Mouse (Mus musculus) intestine, embryonic 15.5 days (tissue): ENCODE results near the gene Timeless. TPM values are rescaled to one million over a fixed set of nuclear protein-coding genes. Genes with fewer than 3 reads are reported as not detected.
A peak's percentile ranks its signal among the peaks of the same experiment; 100 is the strongest.

Experiments
- ATAC-seq: fragments of 200-750 bp; cut with Nextera tagmentation; 2 replicates; pipeline ENCODE4 v1.8.0; 2017; ENCODE audit warnings: moderate TSS enrichment, moderate library complexity
- H3K27ac ChIP-seq: fragments of 300-500 bp; sonication (generic); 2 replicates; pipeline ENCODE4 v1.5.1; 2015; ENCODE audit warnings: mild to moderate bottlenecking, inconsistent platforms
- H3K27me3 ChIP-seq: fragments of 300-500 bp; sonication (generic); replicated peaks from 2 replicates; pipeline ENCODE4 v1.6.1; 2015; ENCODE audit warnings: inconsistent platforms
- H3K36me3 ChIP-seq: fragments of 300-500 bp; sonication (generic); 2 replicates; pipeline ENCODE4 v1.6.1; 2015; ENCODE audit warnings: inconsistent platforms
- H3K4me1 ChIP-seq: fragments of 300-500 bp; sonication (generic); replicated peaks from 2 replicates; pipeline ENCODE4 v1.6.1; 2015; ENCODE audit warnings: inconsistent platforms
- H3K4me2 ChIP-seq: fragments of 300-500 bp; sonication (generic); replicated peaks from 2 replicates; pipeline ENCODE4 v1.6.1; 2015; ENCODE audit warnings: mild to moderate bottlenecking, inconsistent platforms
- H3K4me3 ChIP-seq: fragments of 300-500 bp; sonication (generic); replicated peaks from 2 replicates; pipeline ENCODE4 v1.5.1; 2015; ENCODE audit warnings: inconsistent platforms
- H3K9ac ChIP-seq: fragments of 300-500 bp; sonication (generic); 2 replicates; pipeline ENCODE4 v1.6.1; 2015; ENCODE audit warnings: inconsistent platforms
- H3K9me3 ChIP-seq: fragments of 300-500 bp; sonication (generic); 2 replicates; pipeline ENCODE4 v1.6.1; 2016; ENCODE audit warnings: inconsistent platforms
- WGBS: fragments of 180-500 bp; shearing (Covaris S2); methylation state at CpG from one replicate; pipeline ENCODE4 v1.1.7; 2015; 5-methylcytosine and 5-hydroxymethylcytosine counted together
- polyA plus RNA-seq: library from polyadenylated mRNA; unstranded; fragments of >200 nt; fragmentation: Nextera tagmentation; extraction: Ambion mirVana; gene quantifications from 2 replicates; pipeline ENCODE4 v1.2.1, GENCODE M21; 2015

Timeless gene
- polyA plus RNA-seq, 1 experiment from 2014 or later = 41.3 TPM

DNA sequence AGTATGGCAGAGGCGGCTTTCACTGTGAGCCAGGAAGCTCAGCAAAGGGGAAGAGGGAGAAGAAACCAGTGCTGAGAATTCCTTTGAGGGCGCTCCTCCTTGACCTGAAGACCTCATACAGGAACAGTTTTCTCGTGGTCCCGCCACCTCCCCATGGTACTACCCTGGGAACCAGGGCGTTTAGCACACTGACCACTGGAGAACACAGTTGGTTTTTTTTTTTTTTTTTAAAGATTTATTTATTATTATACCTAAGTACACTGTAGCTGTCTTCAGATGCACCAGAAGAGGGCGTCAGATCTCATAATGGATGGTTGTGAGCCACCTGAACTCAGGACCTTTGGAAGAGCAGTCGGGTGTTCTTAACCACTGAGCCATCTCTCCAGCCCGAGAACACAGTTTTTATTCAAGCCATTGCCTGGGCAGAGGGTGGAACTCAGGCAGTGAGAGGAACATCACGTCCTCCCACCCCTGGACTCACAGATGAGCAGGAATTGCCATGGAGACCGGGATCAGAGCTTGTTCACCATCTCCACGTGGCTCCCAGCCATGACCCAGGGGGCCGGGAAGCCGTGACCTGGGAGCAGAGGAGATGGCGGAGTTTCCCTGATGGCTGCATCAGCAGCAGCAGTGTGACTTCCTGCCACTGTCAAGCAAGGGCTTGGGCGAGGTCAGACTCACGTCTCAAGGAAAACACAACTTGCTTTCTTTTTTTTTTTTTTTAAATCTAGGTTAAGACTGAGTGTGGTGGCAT is 10.2 kb upstream of the Timeless start:
- 0 out of 2 replicates have a peak, but pooled peaks cover 3% of the 10 kb centered on the region for H3K4me1 ChIP-seq
- H3K9me3 ChIP-seq = no peaks in the 10 kb centered on the region
- ATAC-seq = no peak
- H3K4me3 ChIP-seq = no peak overlapping the region
- 59% methylated on average over 16 of the region's 16 CpGs for WGBS
- H3K27ac ChIP-seq = no peak overlapping the region
- no peaks in the 10 kb centered on the region for H3K36me3 ChIP-seq
- no peak overlapping the region for H3K4me2 ChIP-seq
- no peaks in the 10 kb centered on the region for H3K27me3 ChIP-seq
- no peak overlapping the region for H3K9ac ChIP-seq

GRCm38 (mm10) chr10:128225064-128225463 is 6.8 kb upstream of the Timeless start:
- Histone ChIP-seq H3K4me3 (no peak overlapping the region), H3K36me3 (no peaks in the 10 kb centered on the region), H3K9me3 (no peaks in the 10 kb centered on the region), H3K4me2 (no peak overlapping the region), H3K27ac (no peak overlapping the region), H3K27me3 (no peaks in the 10 kb centered on the region), H3K4me1 (0 out of 2 replicates have a peak, but pooled peaks cover 3% of the 10 kb centered on the region), H3K9ac (no peak overlapping the region)
- 50% methylated on average over 5 of the region's 5 CpGs for WGBS
- no peak for ATAC-seq

DNA sequence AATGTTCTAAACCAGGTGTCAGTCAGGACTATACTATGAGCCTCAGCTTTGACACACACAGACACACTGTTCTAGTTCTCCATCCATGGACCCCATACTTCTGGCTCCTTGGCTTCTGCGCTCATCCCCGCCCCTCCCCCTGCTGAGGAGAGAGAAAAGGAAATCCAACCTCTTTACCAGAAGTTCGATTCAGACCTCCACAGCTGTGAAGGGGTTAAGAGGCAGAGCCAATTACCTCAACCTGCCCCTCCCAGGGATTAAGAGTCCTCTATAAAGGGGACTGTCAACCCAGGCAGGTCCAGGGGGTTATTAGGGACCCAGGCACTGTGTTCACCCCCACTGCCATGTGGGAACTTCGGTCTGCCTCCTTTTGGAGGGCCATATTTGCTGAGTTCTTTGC is 6.3 kb upstream of the Timeless start, which contains the start of gene Mip:
TSS of gene Mip (plus strand) at position 301 of the 400 bp plus-strand sequence.
- Histone ChIP-seq H3K27ac (no peak within 1 kb of the TSS), H3K27me3 (no peaks in the 10 kb centered on the region), H3K9me3 (no peaks in the 10 kb centered on the region), H3K36me3 (no peaks in the 10 kb centered on the region), H3K4me1 (0 out of 2 replicates have a peak, but pooled peaks cover 3% of the 10 kb centered on the region), H3K4me3 (no peak within 1 kb of the TSS), H3K4me2 (no peak within 1 kb of the TSS), H3K9ac (no peak within 1 kb of the TSS; the same call in 1 of the 2 replicates)
- 53% methylated on average over 4 of the region's 4 CpGs for WGBS
- ATAC-seq = no peak

DNA sequence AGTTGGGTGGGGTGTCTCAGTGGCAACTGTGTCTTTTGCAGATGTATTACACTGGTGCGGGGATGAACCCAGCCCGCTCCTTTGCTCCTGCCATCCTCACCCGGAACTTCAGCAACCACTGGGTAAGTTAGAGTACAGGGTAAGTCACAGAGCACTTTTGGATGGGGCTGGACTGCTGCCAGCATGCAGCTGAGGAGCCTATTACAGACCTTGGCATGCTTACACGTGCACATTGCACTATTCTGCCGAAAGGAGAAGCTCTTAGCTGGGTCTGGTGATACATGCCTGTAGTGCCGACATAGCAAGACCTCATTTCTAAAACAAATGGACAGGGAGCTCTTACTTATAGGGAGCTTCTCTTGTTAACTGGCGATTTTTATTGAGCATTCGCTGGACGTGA is 4.3 kb upstream of the Timeless start:
- Histone ChIP-seq H3K9me3 (no peaks in the 10 kb centered on the region), H3K27me3 (no peaks in the 10 kb centered on the region), H3K27ac (no peak overlapping the region), H3K4me2 (no peak overlapping the region), H3K4me3 (no peak overlapping the region), H3K9ac (no peak overlapping the region), H3K36me3 (no peaks in the 10 kb centered on the region), H3K4me1 (peaks cover 8% of the 10 kb centered on the region; the same call in 1 of the 2 replicates)
- ATAC-seq = no peak
- 79% methylated on average over 9 of the region's 9 CpGs for WGBS

- 90% methylated on average over 8 of the region's 8 CpGs for WGBS
Observed at GRCm38 (mm10) chr10:128228009-128228408, 3.9 kb upstream of the Timeless start.

GRCm38 (mm10) chr10:128230582-128230981 is 1.3 kb upstream of the Timeless start:
- no peaks in the 10 kb centered on the region for H3K27me3 ChIP-seq
- 71% methylated on average over 12 of the region's 12 CpGs for WGBS
- no peak overlapping the region for H3K4me3 ChIP-seq
- no peak overlapping the region for H3K27ac ChIP-seq
- H3K9ac ChIP-seq = no peak overlapping the region
- ATAC-seq = no peak
- H3K4me1 ChIP-seq = peaks cover 8% of the 10 kb centered on the region; the same call in 1 of the 2 replicates
- H3K36me3 ChIP-seq = 0 out of 2 replicates have a peak, but pooled peaks cover 3% of the 10 kb centered on the region
- H3K9me3 ChIP-seq = no peaks in the 10 kb centered on the region
- no peak overlapping the region for H3K4me2 ChIP-seq

More at GRCm38 (mm10) chr10:128228009-128228408, 3.9 kb upstream of the Timeless start:
- peaks cover 8% of the 10 kb centered on the region; the same call in 1 of the 2 replicates for H3K4me1 ChIP-seq
- H3K9ac ChIP-seq = no peak overlapping the region
- no peak overlapping the region for H3K4me3 ChIP-seq
- H3K36me3 ChIP-seq = no peaks in the 10 kb centered on the region
- H3K27ac ChIP-seq = no peak overlapping the region
- H3K9me3 ChIP-seq = no peaks in the 10 kb centered on the region
- ATAC-seq = no peak
- no peak overlapping the region for H3K4me2 ChIP-seq
- no peaks in the 10 kb centered on the region for H3K27me3 ChIP-seq

- H3K4me2 ChIP-seq = peak overlapping the region; percentile 62
- H3K36me3 ChIP-seq = 0 out of 2 replicates have a peak, but pooled peaks cover 4% of the 10 kb centered on the region
- peak overlapping the region; percentile 65; the same call in 1 of the 2 replicates for H3K9ac ChIP-seq
- WGBS = 5% methylated on average over 5 of the region's 5 CpGs
- H3K27ac ChIP-seq = peak overlapping the region; percentile 90
- H3K4me1 ChIP-seq = peaks cover 5% of the 10 kb centered on the region; the same call in 1 of the 2 replicates
- no peaks in the 10 kb centered on the region for H3K9me3 ChIP-seq
- H3K27me3 ChIP-seq = no peaks in the 10 kb centered on the region
- ATAC-seq = no peak
- peak overlapping the region; percentile 81 for H3K4me3 ChIP-seq
Observed at GRCm38 (mm10) chr10:128231146-128231545, 719 bp upstream of the Timeless start.

DNA sequence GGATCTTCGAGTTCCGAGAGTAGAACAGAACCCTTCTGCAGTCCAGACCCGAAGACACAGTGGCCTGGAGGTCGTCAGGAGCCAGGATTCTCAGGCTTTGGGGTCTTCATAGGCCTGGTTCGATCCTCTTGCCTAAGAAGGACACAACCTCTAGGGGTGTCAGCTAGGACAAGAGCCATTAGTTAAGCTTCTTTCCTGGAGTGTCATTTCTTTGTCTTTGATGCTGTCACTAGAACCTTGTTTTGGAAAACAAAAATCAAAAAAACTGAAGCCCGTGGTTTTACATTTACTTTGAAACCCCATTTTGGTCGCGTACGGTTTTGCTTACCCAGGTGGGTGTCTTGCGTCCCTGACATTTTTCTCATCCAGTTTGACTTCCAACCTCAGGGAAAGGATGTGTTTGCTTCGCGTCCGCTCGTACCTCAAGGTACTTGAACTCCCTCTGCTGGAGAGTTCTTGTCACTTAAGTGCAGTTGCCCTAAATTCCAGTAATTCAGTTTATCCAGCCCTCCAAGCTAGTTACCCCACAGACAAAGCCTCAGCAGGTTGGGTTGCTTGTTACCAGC is 638 bp downstream of the Timeless start:
- under 1% methylated on average over 14 of the region's 14 CpGs for WGBS
- ATAC-seq = peak; percentile 69

DNA sequence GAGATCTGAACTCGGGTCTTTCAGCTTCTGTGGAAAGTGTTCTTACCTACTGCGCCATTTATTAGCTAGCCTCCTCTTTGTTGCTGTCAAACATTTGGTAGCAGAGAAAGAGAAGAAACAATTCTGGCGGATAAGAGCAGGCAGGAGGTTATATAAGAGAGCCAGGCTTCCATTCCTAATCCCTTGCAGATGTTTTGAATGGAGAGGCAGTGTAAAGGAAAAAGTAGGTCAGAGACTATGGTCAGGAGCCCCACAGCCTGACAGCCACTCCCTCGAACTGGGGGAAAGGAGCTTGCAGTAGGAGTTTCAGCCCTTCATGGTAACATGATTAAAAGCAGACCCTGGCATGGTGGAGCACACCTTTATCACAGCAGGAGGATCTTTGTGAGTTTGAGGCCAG is 4.5 kb downstream of the Timeless start:
- no peaks in the 10 kb centered on the region for H3K27me3 ChIP-seq
- no peak overlapping the region for H3K27ac ChIP-seq
- peaks cover 11% of the 10 kb centered on the region for H3K36me3 ChIP-seq
- H3K9me3 ChIP-seq = no peaks in the 10 kb centered on the region
- H3K4me1 ChIP-seq = no peaks in the 10 kb centered on the region
- 72% methylated on average over 4 of the region's 4 CpGs for WGBS
- ATAC-seq = no peak
- no peak overlapping the region for H3K4me2 ChIP-seq
- no peak overlapping the region for H3K4me3 ChIP-seq
- no peak overlapping the region for H3K9ac ChIP-seq

More for the DNA sequence above, 638 bp downstream of the Timeless start:
- Histone ChIP-seq H3K27me3 (no peaks in the 10 kb centered on the region), H3K4me1 (peaks cover 5% of the 10 kb centered on the region; the same call in 1 of the 2 replicates), H3K9ac (peak overlapping the region; percentile 65), H3K36me3 (0 out of 2 replicates have a peak, but pooled peaks cover 4% of the 10 kb centered on the region), H3K9me3 (no peaks in the 10 kb centered on the region), H3K27ac (peak overlapping the region; percentile 90), H3K4me2 (peak overlapping the region; percentile 62), H3K4me3 (peak overlapping the region; percentile 81)

DNA sequence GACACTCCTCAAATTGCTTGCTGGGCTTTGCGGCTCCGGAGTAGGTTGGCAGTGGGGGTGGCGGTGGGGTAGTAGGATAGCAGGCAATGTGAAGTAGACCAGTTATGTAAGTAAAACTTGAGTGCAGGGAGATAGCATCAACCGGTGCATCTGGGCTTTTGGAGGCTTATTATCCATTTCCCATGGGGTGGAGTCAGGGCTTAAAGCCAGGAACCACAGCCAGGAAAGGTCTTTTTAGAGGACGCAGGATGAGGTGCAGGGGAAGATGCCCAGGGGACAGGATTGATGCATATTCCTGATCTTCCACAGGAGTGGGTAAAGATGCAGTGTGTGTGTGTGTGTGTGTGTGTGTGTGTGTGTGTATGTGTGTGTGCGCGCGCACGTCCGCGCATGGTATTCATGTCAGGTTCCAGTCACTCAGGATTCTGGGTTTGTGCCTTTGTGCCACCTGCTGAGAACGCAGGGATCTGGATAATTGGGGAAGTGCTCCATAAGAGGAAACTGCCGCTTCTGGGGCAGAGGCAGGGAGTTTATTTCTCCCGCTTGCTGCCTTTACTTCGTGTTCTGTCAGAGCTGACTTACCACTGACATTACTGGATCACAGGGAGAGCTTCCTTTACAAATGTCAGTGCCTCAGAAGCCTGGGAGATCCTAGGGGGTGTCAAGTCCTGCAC is 6.1 kb downstream of the Timeless start:
- H3K27me3 ChIP-seq = no peaks in the 10 kb centered on the region
- H3K9ac ChIP-seq = no peak overlapping the region
- H3K36me3 ChIP-seq = peaks cover 16% of the 10 kb centered on the region
- H3K4me2 ChIP-seq = no peak overlapping the region
- no peak for ATAC-seq
- 78% methylated on average over 15 of the region's 15 CpGs for WGBS
- H3K4me1 ChIP-seq = no peaks in the 10 kb centered on the region
- no peaks in the 10 kb centered on the region for H3K9me3 ChIP-seq
- H3K4me3 ChIP-seq = no peak overlapping the region
- H3K27ac ChIP-seq = no peak overlapping the region

DNA sequence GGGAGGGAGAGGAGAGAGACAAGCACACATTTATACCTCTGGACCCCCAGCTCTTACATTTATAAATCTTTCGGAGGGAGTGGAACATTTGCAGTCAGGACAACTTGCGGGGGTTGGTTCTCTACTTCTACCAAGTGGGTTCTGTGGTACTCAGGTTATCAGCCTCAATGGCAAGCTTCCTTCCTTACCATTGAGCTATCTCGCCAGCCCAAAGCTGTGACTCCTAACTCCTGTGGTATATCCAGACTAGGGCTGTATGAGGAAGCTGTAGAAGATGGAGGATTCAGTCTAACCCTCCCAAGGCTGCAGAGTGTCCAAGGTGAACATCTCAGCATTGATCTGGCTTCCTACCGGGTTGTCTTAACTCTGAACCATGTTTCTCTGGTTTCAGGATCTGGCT is 7.3 kb downstream of the Timeless start:
- Histone ChIP-seq H3K36me3 (peaks cover 24% of the 10 kb centered on the region), H3K27ac (no peak overlapping the region), H3K9me3 (no peaks in the 10 kb centered on the region), H3K9ac (no peak overlapping the region), H3K4me1 (no peaks in the 10 kb centered on the region), H3K4me3 (no peak overlapping the region), H3K4me2 (no peak overlapping the region), H3K27me3 (no peaks in the 10 kb centered on the region)
- ATAC-seq = no peak
- 96% methylated on average over 4 of the region's 4 CpGs for WGBS

GRCm38 (mm10) chr10:128240131-128240530 is 8.3 kb downstream of the Timeless start:
- WGBS = 84% methylated on average over 18 of the region's 18 CpGs
- Histone ChIP-seq H3K27me3 (no peaks in the 10 kb centered on the region), H3K9me3 (no peaks in the 10 kb centered on the region), H3K4me2 (no peak overlapping the region), H3K36me3 (peaks cover 34% of the 10 kb centered on the region), H3K9ac (no peak overlapping the region), H3K4me1 (no peaks in the 10 kb centered on the region), H3K4me3 (no peak overlapping the region), H3K27ac (no peak overlapping the region)
- no peak for ATAC-seq
